Mouse (Mus musculus) cortical plate, adult 2 months (tissue): ENCODE data around the gene Pgf. TPM values are rescaled to one million over a fixed set of nuclear protein-coding genes. Genes with fewer than 3 reads are reported as not detected.

Source experiments
- H3K27ac ChIP-seq: fragments of 200-500 bp; 2 replicates; pipeline ENCODE4 v1.5.1; 2012; ENCODE audit warnings: low read length, control low read depth, inconsistent platforms; ENCODE audit not compliant: insufficient read depth
- H3K4me1 ChIP-seq: fragments of 200-500 bp; 2 replicates; pipeline ENCODE4 v1.6.1; 2011; ENCODE audit warnings: low read length; ENCODE audit not compliant: control insufficient read depth, insufficient read depth
- H3K4me3 ChIP-seq: fragments of 200-500 bp; 2 replicates; pipeline ENCODE4 v1.5.1; 2011; ENCODE audit warnings: mild to moderate bottlenecking, low read length, control low read depth; ENCODE audit not compliant: insufficient read depth
- CTCF ChIP-seq: fragments of 200-500 bp; IDR thresholded peaks from 2 replicates; pipeline ENCODE4 v1.5.1; 2011; ENCODE audit warnings: mild to moderate bottlenecking, control low read depth, low read length; ENCODE audit not compliant: insufficient read depth; ENCODE audit errors: extremely low read depth
- POLR2A ChIP-seq: fragments of 200-500 bp; IDR thresholded peaks from 2 replicates; pipeline ENCODE4 v1.6.1; 2011; ENCODE audit warnings: mild to moderate bottlenecking, low read length, control low read depth; ENCODE audit not compliant: insufficient read depth; ENCODE audit errors: extremely low read depth
- polyA plus RNA-seq: library from polyadenylated mRNA; depleted of rRNA; stranded (reverse); fragments of >200 nt; gene quantifications from 2 replicates; pipeline ENCODE4 v1.2.3, GENCODE M21; 2012; rRNA removed

Gene Pgf
- polyA plus RNA-seq, 1 experiment = 2.9 TPM

DNA sequence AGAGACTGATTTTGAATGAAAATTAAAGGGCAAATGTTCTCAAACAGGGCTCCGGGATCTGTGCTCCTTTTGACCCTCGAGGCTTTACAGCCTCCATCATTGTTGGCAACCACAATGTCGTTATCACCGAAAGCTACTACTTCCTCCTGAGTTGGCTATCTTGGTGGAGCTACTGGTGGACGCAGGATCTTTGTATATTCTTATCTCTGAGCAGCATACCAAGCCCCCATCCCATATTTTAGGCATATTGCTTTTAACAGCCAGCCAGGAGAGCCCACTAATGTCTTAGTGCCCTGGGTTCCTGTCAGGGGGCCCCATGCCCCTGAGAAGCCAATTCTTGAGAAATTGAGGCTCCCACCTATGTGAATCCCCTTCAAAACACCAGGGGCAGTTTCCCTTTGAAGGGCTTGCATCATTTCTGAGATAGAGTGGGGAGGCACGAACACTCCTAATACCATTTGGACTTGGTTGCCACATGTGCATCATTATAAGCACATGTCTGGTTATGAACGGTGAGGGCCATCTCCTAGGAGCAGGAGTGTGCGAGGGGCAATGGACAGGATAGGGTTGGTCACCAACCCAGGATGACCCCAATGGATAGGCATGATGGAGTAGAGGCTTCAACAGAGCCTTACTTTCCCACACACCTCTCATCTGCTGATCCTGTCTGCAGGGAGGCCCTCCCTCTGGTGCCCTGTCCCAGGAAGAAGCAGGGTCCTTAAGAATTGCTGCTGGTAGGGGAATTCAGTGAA lies 43.4 kb downstream of the Pgf start:
- Histone ChIP-seq H3K4me1 (peaks cover 5% of the 10 kb centered on the region; the same call in 1 of the 2 replicates), H3K27ac (no peak overlapping the region), H3K4me3 (no peak overlapping the region)
- no peak for TF ChIP-seq CTCF
- 0 out of 2 replicates have a peak, but pooled peaks have one; percentile 22 for TF ChIP-seq POLR2A

DNA sequence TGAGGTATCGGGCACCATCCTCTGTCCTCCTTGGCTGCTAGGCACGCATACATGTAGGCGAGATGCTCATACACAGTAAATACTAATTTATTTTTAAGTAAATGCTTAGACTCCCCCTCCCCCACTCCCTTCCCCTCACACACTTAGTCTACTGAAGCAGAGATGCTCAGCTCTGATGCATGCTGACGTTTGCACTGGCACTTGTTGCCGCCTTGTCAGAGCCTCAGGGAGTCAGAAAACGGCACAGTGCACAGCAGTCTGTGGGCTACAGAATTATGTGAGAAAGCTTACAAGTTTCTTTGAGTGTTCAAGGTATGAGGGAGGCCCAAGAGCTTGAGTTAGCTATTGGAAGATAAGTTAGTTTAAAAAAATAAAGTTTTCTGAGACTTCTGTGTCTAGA lies 46.2 kb downstream of the Pgf start:
- TF ChIP-seq CTCF = no peak
- no peak for TF ChIP-seq POLR2A
- H3K27ac ChIP-seq = no peak overlapping the region
- peaks cover 5% of the 10 kb centered on the region; the same call in 1 of the 2 replicates for H3K4me1 ChIP-seq
- no peak overlapping the region for H3K4me3 ChIP-seq

DNA sequence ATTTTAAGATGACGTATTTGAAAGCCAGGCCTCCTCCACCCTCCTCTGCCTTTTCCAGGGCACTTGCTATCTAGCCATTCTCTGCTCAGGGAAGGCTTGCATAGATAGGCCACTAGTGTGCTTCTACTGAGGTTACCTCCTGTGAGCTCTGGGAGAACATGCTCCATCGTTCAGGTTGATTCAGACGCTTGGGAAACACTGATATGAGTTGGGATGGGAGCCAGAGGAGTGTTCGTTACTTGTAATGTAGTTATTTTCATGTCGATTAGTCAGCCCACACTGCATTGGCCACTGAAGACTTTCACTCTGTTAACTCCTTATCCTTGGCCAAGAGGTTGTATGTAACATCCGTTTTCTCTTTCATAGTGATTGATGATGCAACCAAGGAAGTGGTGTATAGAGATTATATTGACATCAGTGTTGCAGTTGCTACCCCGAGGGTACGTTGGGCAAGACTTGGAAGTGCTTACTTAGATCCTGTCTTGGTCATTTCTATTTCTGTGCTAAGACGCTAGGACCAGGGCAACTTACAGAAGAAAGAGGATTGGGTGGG lies 48.1 kb downstream of the Pgf start:
- Histone ChIP-seq H3K4me3 (no peak overlapping the region), H3K4me1 (peaks cover 2% of the 10 kb centered on the region; the same call in 1 of the 2 replicates), H3K27ac (no peak overlapping the region)
- TF ChIP-seq CTCF = no peak
- TF ChIP-seq POLR2A = no peak

DNA sequence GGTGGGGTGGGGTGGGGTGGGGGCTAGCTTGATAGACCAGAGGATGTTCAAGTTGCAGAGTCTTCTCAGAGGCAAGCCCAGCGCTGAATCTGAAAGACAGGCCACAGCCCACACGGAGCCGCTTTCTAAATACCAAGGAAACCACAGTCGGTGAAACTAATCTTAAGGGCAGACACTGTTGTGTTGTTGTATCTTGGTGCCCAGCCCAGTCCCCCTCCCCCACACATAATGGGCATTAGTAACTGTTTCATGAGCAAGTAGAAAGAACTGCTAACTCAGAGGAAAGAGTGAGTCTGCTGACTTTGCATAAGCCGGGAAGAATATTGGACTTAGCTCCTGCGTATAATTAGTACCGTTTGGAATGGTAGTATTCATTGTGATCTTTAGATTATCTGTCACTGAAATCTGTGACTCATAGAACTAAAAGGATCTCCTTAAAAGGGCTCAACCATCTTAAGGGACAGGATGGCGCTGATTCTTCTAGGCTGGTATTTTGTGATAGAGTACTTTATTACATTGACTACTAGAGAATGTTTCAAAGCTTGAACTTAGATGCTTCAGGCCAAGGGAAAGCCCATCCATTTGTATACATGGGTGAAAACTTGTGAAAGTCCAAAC lies 50.5 kb downstream of the Pgf start:
- Histone ChIP-seq H3K4me3 (no peak overlapping the region), H3K27ac (no peak overlapping the region), H3K4me1 (no peaks in the 10 kb centered on the region; the same call in 1 of the 2 replicates)
- TF ChIP-seq CTCF (no peak), POLR2A (no peak)

DNA sequence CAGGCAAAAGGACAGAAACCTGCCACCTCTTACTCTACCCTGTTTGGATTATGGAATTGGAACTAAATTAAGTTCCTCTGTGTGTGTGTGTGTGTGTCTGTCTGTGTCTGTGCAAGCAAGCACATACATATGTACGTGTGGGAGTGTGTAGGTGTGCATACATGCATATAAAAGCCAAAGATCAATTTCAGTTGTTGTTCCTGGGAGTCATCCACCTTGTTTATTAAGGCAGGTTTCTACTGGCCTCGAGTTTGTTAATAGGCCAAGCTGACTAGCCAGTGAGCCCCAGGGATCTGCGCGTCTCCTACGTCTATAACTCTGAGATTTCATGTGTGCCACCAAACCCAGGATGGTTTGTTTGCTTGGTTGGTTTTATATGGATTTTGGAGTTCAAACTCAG lies 52.8 kb downstream of the Pgf start:
- no peak overlapping the region for H3K4me3 ChIP-seq
- H3K4me1 ChIP-seq = no peaks in the 10 kb centered on the region; the same call in 1 of the 2 replicates
- TF ChIP-seq CTCF = no peak
- H3K27ac ChIP-seq = no peak overlapping the region

DNA sequence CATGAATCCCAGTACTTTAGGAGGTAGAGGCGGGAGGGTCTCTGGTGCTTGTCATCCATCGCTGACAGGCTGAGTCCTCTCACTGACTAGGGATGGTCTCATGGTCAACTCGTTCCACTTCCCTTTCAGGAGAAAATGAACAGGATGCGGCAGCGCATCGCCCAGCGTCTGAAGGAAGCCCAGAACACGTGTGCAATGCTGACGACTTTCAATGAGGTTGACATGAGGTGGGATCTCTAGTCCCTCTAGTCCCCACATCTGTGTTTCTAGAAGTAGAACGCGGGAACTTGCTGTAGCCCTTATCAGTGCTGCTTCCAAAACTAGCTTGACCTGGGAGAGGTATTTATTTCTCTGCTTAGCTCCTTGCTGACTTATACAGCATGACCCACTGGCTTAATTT lies 53.9 kb downstream of the Pgf start:
- no peak for TF ChIP-seq POLR2A
- TF ChIP-seq CTCF = no peak
- Histone ChIP-seq H3K4me1 (no peaks in the 10 kb centered on the region; the same call in 1 of the 2 replicates), H3K4me3 (no peak overlapping the region), H3K27ac (no peak overlapping the region)

DNA sequence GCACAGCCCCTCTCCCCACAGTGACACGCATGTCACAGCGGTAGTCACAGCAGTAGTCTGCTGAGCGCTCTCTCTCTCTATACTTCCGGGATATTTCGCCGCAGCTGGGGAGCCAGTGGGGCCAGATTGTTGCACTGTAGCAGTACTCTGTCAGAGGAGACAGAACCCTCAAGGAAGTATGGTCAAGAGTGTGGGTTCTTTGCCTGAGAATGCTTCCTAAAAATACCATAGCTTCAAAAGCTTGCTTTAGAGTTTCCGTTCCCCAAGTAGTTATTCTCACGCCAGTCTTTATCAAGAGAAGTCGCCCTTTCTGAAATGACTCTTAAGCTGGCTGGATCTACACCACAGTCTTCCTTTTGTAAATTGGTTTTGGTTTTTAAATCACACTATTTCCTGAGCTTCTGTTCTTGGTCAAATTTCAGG lies 54.5 kb downstream of the Pgf start:
- no peak for TF ChIP-seq CTCF
- no peak for TF ChIP-seq POLR2A
- Histone ChIP-seq H3K4me1 (no peaks in the 10 kb centered on the region; the same call in 1 of the 2 replicates), H3K27ac (no peak overlapping the region), H3K4me3 (no peak overlapping the region)

DNA sequence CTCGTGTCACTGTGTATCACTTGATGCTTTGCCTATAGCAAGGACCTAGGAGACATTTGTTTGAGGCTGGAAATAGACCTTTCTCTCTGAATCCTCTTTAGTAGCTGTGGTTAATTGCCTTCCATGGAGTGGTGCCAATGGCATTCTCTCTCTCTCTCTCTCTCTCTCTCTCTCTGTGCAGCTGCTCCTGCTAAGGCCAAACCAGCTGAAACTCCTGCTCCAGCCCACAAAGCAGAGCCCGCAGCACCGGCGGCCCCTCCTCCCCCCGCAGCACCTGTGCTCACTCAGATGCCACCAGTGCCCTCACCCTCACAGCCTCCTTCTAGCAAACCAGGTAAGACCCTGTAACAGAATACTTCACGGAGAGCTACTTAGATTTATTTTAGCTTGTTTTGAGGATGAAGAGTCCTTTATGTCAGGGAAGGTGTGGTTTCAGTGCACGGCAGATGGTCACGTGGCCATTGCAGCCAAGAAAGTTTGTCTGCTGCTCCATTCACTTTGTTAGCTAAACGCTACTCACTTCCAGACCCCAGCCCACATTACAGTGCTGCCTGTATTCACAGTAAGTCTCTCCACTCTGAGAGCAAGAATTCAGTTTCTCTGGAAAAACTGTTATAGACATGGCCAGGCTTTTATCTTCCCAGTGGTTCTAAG lies 55.7 kb downstream of the Pgf start:
- TF ChIP-seq POLR2A (no peak), CTCF (no peak)
- no peaks in the 10 kb centered on the region; the same call in 1 of the 2 replicates for H3K4me1 ChIP-seq
- H3K4me3 ChIP-seq = no peak overlapping the region
- no peak overlapping the region for H3K27ac ChIP-seq

Other genes starting within 250 kb of the Pgf start
- gene Fcf1, start 206.9 kb downstream of the Pgf start, polyA plus RNA-seq = 71.3 and 74.5 TPM in 2 replicates
- gene Arel1, start 206.9 kb downstream of the Pgf start, polyA plus RNA-seq = 66.9 and 70.4 TPM in 2 replicates
- gene Ylpm1, start 181.5 kb downstream of the Pgf start, polyA plus RNA-seq = 64.0 and 69.9 TPM in 2 replicates
- gene Prox2, start 67.0 kb downstream of the Pgf start, polyA plus RNA-seq = 1.5 and 1.8 TPM in 2 replicates
- 144 and 150 TPM in 2 replicates for gene Dlst, start 67.0 kb downstream of the Pgf start, polyA plus RNA-seq
- gene Rps6kl1, start 26.5 kb downstream of the Pgf start, polyA plus RNA-seq = 39.2 and 44.3 TPM in 2 replicates
- 90.4 and 101 TPM in 2 replicates for gene Eif2b2, start 41.7 kb upstream of the Pgf start, polyA plus RNA-seq
- gene Mlh3, start 92.8 kb upstream of the Pgf start, polyA plus RNA-seq = 12.7 and 13.7 TPM in 2 replicates
- gene Acyp1, start 110.6 kb upstream of the Pgf start, polyA plus RNA-seq = 48.4 and 53.7 TPM in 2 replicates
- gene Zc2hc1c, start 110.8 kb upstream of the Pgf start, polyA plus RNA-seq = 1.2 TPM in 2 replicates
- 31.7 and 33.3 TPM in 2 replicates for gene Nek9, start 161.6 kb upstream of the Pgf start, polyA plus RNA-seq
- 138 and 144 TPM in 2 replicates for gene Tmed10, start 197.1 kb upstream of the Pgf start, polyA plus RNA-seq